In genomic region chr11:46299901-46300300, GRCm38 (mm10) we compare ENCODE assay signal across 19 mouse cellular contexts. TPM values are rescaled to one million over a fixed set of nuclear protein-coding genes. Genes with fewer than 3 reads are reported as not detected.
DNase-seq lines count a peak whose midpoint lies in the region; ATAC-seq and TF ChIP-seq lines count a peak whose summit lies in the region.
"Had no signal": no experiment of that assay in that cellular context is flagged by ENCODE, and none has a peak within 500 bp of the region (broad histone marks: within the 10 kb centered on the region; RNA-seq: fewer than 3 reads in every experiment).

No protein-coding gene starts in this region.

- ATAC-seq in embryonic facial prominence, embryonic 14.5 days (ENCODE audit: low read depth): peak; percentile 24; the same call in 1 of the 2 replicates
- peak; percentile 20; the same call in 1 of the 2 replicates for ATAC-seq in midbrain, postnatal 0 days (ENCODE audit: low FRiP score)
- ATAC-seq in midbrain, embryonic 15.5 days (replicated peaks): no peak
- peak; percentile 15; the same call in 1 of the 2 replicates for ATAC-seq in megakaryocyte progenitor cell, adult 5-6 weeks (replicated peaks; ENCODE audit: poor library complexity)
- no peak for ATAC-seq in heart, embryonic 11.5 days (replicated peaks; ENCODE audit: insufficient number of reproducible peaks, low FRiP score, low TSS enrichment)
- ATAC-seq: forebrain, embryonic 14.5 days; hindbrain, embryonic 16.5 days; inflammation-experienced regulatory T-cells, adult 6 months had no signal

- H3K36me3 ChIP-seq in embryonic facial prominence, embryonic 14.5 days (ENCODE audit: control insufficient read depth, insufficient read depth, low read length): no peaks in the 10 kb centered on the region
- no peaks in the 10 kb centered on the region for H3K36me3 ChIP-seq in embryonic facial prominence, embryonic 10.5 days (replicated peaks)
- H3K36me3 ChIP-seq in midbrain, postnatal 0 days (ENCODE audit: insufficient read depth, low read length): no peaks in the 10 kb centered on the region
- H3K36me3 ChIP-seq in midbrain, embryonic 15.5 days (replicated peaks): no peaks in the 10 kb centered on the region
- peaks cover 0 to 7% of the 10 kb centered on the region in 2 experiments; a peak in 2 of 4 replicates for H3K36me3 ChIP-seq in MEL (ENCODE audit: control insufficient read depth in 1 of 2, insufficient read depth in 2 of 2, low read length in 2 of 2)
- no peaks in the 10 kb centered on the region for H3K36me3 ChIP-seq in heart, embryonic 11.5 days (ENCODE audit: control insufficient read depth, insufficient read depth, low read length)
- H3K36me3 ChIP-seq: embryonic facial prominence, embryonic 13.5 days; forebrain, embryonic 10.5 days; hindbrain, embryonic 12.5 days had no signal

- no peak for TF ChIP-seq POLR2A in MEL (IDR thresholded peaks at IDR 0.05; ENCODE audit: control insufficient read depth in 1 of 2, insufficient read depth in 1 of 2, low read depth in 1 of 2, low read length in 2 of 2, poor library complexity in 1 of 2)

- WGBS in embryonic facial prominence, embryonic 14.5 days: 64% methylated on average over 6 of the region's 6 CpGs
- WGBS in embryonic facial prominence, embryonic 10.5 days: 73% methylated on average over 6 of the region's 6 CpGs
- 25% methylated on average over 6 of the region's 6 CpGs for WGBS in midbrain, postnatal 0 days
- 30% methylated on average over 6 of the region's 6 CpGs for WGBS in midbrain, embryonic 15.5 days
- 70% methylated on average over 6 of the region's 6 CpGs for WGBS in heart, embryonic 11.5 days (ENCODE audit: insufficient replicate concordance)

- H3K79me2 ChIP-seq in MEL (ENCODE audit: control insufficient read depth, insufficient read depth, low read length, poor library complexity): no peaks in the 10 kb centered on the region

- no peaks in the 10 kb centered on the region for H3K9me3 ChIP-seq in embryonic facial prominence, embryonic 14.5 days (ENCODE audit: control insufficient read depth, low read length)
- H3K9me3 ChIP-seq in embryonic facial prominence, embryonic 10.5 days: no peaks in the 10 kb centered on the region
- no peaks in the 10 kb centered on the region for H3K9me3 ChIP-seq in midbrain, postnatal 0 days (ENCODE audit: low read length)
- H3K9me3 ChIP-seq in midbrain, embryonic 15.5 days: no peaks in the 10 kb centered on the region
- H3K9me3 ChIP-seq in MEL (replicated peaks; ENCODE audit: insufficient read depth, low read length): no peaks in the 10 kb centered on the region
- no peaks in the 10 kb centered on the region for H3K9me3 ChIP-seq in heart, embryonic 11.5 days (replicated peaks; ENCODE audit: control insufficient read depth, low read length)
- H3K9me3 ChIP-seq: embryonic facial prominence, embryonic 13.5 days; forebrain, embryonic 10.5 days; hindbrain, embryonic 12.5 days had no signal

- H3K4me1 ChIP-seq in embryonic facial prominence, embryonic 14.5 days (ENCODE audit: control insufficient read depth, insufficient read depth, low read length): no peaks in the 10 kb centered on the region
- H3K4me1 ChIP-seq in embryonic facial prominence, embryonic 10.5 days: peaks cover 10% of the 10 kb centered on the region; the same call in 1 of the 2 replicates
- H3K4me1 ChIP-seq in midbrain, postnatal 0 days (ENCODE audit: insufficient read depth, low read length): no peaks in the 10 kb centered on the region
- peaks cover 25% of the 10 kb centered on the region for H3K4me1 ChIP-seq in midbrain, embryonic 15.5 days
- H3K4me1 ChIP-seq in MEL (ENCODE audit: control insufficient read depth in 1 of 2, insufficient read depth in 2 of 2, low read length in 2 of 2): peaks cover 0 to 10% of the 10 kb centered on the region in 2 experiments; a peak in 2 of 4 replicates
- no peaks in the 10 kb centered on the region for H3K4me1 ChIP-seq in heart, embryonic 11.5 days (ENCODE audit: control insufficient read depth, insufficient read depth, low read length)

- no peak overlapping the region for H3K4me3 ChIP-seq in embryonic facial prominence, embryonic 14.5 days (ENCODE audit: low read depth, low read length)
- no peak overlapping the region for H3K4me3 ChIP-seq in embryonic facial prominence, embryonic 10.5 days
- H3K4me3 ChIP-seq in midbrain, postnatal 0 days (ENCODE audit: low read depth, low read length): no peak overlapping the region
- H3K4me3 ChIP-seq in midbrain, embryonic 15.5 days: no peak overlapping the region
- no peak overlapping the region for H3K4me3 ChIP-seq in MEL (ENCODE audit: control insufficient read depth in 1 of 2, insufficient read depth in 1 of 2, low read depth in 2 of 2, low read length in 2 of 2)
- H3K4me3 ChIP-seq in heart, embryonic 11.5 days (ENCODE audit: low read depth, low read length): no peak overlapping the region
- H3K4me3 ChIP-seq: embryonic facial prominence, embryonic 13.5 days; forebrain, embryonic 10.5 days; hindbrain, embryonic 12.5 days had no signal

- H3K4me2 ChIP-seq in embryonic facial prominence, embryonic 14.5 days (ENCODE audit: low read depth, low read length): no peak overlapping the region
- H3K4me2 ChIP-seq in midbrain, postnatal 0 days (ENCODE audit: low read depth, low read length, poor library complexity, severe bottlenecking): no peak overlapping the region
- H3K4me2 ChIP-seq in midbrain, embryonic 15.5 days: no peak overlapping the region
- H3K4me2 ChIP-seq in heart, embryonic 11.5 days: no peak overlapping the region
- H3K4me2 ChIP-seq: embryonic facial prominence, embryonic 13.5 days; hindbrain, embryonic 12.5 days had no signal

- TF ChIP-seq RAD21 in MEL (IDR thresholded peaks at IDR 0.05; ENCODE audit: low read depth, low read length): no peak

- no peak for DNase-seq in embryonic facial prominence, embryonic 14.5 days (ENCODE audit: low spot score)
- DNase-seq in embryonic facial prominence, embryonic 10.5 days (ENCODE audit: low spot score): no peak
- no peak for DNase-seq in midbrain, postnatal 0 days (ENCODE audit: low spot score)
- DNase-seq in MEL (ENCODE audit: low read depth, low spot score): peak; percentile 30
- DNase-seq: adrenal gland, adult 8-10 months; cerebellum, postnatal 14 days; gastrocnemius, postnatal 36 days; heart, adult 11 months; heart, postnatal 10 days; heart, postnatal 4 days had no signal

- TF ChIP-seq CTCF in midbrain, postnatal 0 days (IDR thresholded peaks at IDR 0.05): no peak
- no peak for TF ChIP-seq CTCF in MEL (IDR thresholded peaks at IDR 0.05 in 2 of 3, conservative IDR thresholded peaks at IDR 0.05 in 1 of 3; ENCODE audit: control insufficient read depth in 1 of 3, insufficient read depth in 1 of 3, low read depth in 2 of 3, low read length in 3 of 3, poor library complexity in 1 of 3, severe bottlenecking in 1 of 3)

- no peak overlapping the region for H3K9ac ChIP-seq in embryonic facial prominence, embryonic 14.5 days (ENCODE audit: low read depth, low read length)
- no peak overlapping the region for H3K9ac ChIP-seq in midbrain, postnatal 0 days (replicated peaks; ENCODE audit: low read length, poor library complexity, severe bottlenecking)
- H3K9ac ChIP-seq in midbrain, embryonic 15.5 days: no peak overlapping the region
- no peak overlapping the region for H3K9ac ChIP-seq in MEL (ENCODE audit: control insufficient read depth, low read depth, low read length, poor library complexity, severe bottlenecking)
- H3K9ac ChIP-seq in heart, embryonic 11.5 days (ENCODE audit: low read depth, low read length): no peak overlapping the region
- H3K9ac ChIP-seq: embryonic facial prominence, embryonic 13.5 days; hindbrain, embryonic 12.5 days had no signal

- no peak overlapping the region for H3K27ac ChIP-seq in embryonic facial prominence, embryonic 14.5 days (replicated peaks; ENCODE audit: low read depth, low read length)
- no peak overlapping the region for H3K27ac ChIP-seq in embryonic facial prominence, embryonic 10.5 days (replicated peaks)
- H3K27ac ChIP-seq in midbrain, postnatal 0 days (ENCODE audit: low read depth, low read length): no peak overlapping the region
- H3K27ac ChIP-seq in midbrain, embryonic 15.5 days: no peak overlapping the region
- H3K27ac ChIP-seq in MEL (ENCODE audit: control insufficient read depth, low read depth, low read length): no peak overlapping the region
- H3K27ac ChIP-seq in heart, embryonic 11.5 days (ENCODE audit: low read depth, low read length): no peak overlapping the region
- H3K27ac ChIP-seq: forebrain, embryonic 10.5 days; hindbrain, embryonic 12.5 days had no signal

- peak; percentile 21 to 63; a peak in 1 of 4 replicates for TF ChIP-seq EP300 in MEL (IDR thresholded peaks at IDR 0.05; ENCODE audit: low read depth in 1 of 2, low read length in 2 of 2)

- H3K27me3 ChIP-seq in embryonic facial prominence, embryonic 14.5 days (replicated peaks; ENCODE audit: control insufficient read depth, insufficient read depth, low read length): no peaks in the 10 kb centered on the region
- H3K27me3 ChIP-seq in embryonic facial prominence, embryonic 10.5 days (replicated peaks; ENCODE audit: low read depth, poor library complexity, severe bottlenecking): no peaks in the 10 kb centered on the region
- no peaks in the 10 kb centered on the region for H3K27me3 ChIP-seq in midbrain, postnatal 0 days (ENCODE audit: insufficient read depth, low read length)
- H3K27me3 ChIP-seq in midbrain, embryonic 15.5 days (replicated peaks): no peaks in the 10 kb centered on the region
- no peaks in the 10 kb centered on the region for H3K27me3 ChIP-seq in MEL (ENCODE audit: control insufficient read depth in 1 of 2, insufficient read depth in 2 of 2, low read length in 2 of 2)
- H3K27me3 ChIP-seq in heart, embryonic 11.5 days (ENCODE audit: control insufficient read depth, insufficient read depth, low read length): no peaks in the 10 kb centered on the region
- H3K27me3 ChIP-seq: embryonic facial prominence, embryonic 13.5 days; hindbrain, embryonic 12.5 days had no signal

TF ChIP-seq in MEL, 35 proteins besides CTCF, POLR2A, EP300 and RAD21 (continues in another document):
- no peak for TF ChIP-seq ZKSCAN1 (IDR thresholded peaks at IDR 0.05; ENCODE audit: low read depth, low read length)
- TF ChIP-seq TCF12 (IDR thresholded peaks at IDR 0.05; ENCODE audit: low read depth, low read length): peak; percentile 75; the same call in 1 of the 2 replicates

RNA-seq across cellular contexts. Expression of gene Cyfip2, which starts 12.8 kb away (rescaled TPM):
- polyA plus RNA-seq in embryonic facial prominence, embryonic 14.5 days (2014; fragmentation: Nextera tagmentation; extraction: Ambion mirVana): 13.4 TPM in 2 replicates
- polyA plus RNA-seq in embryonic facial prominence, embryonic 10.5 days (2016; fragmentation: Nextera tagmentation; extraction: Ambion mirVana): 17.4 and 18.3 TPM in 2 replicates
- 133 and 141 TPM in 2 replicates for total RNA-seq in midbrain, postnatal 0 days (2014; rRNA removed)
- 79.4 and 83.7 TPM in 2 replicates for polyA plus RNA-seq in midbrain, postnatal 0 days (2015; fragmentation: Nextera tagmentation; extraction: Ambion mirVana)
- 97.6 and 104 TPM in 2 replicates for polyA plus RNA-seq in midbrain, embryonic 15.5 days (2015; fragmentation: Nextera tagmentation; extraction: Ambion mirVana)
- total RNA-seq in MEL (2012; rRNA removed): 9.9 and 13.7 TPM in 2 replicates
- polyA plus RNA-seq in MEL (2012; ENCODE audit: insufficient read depth in 1 of 2, insufficient read length in 2 of 2, low read depth in 1 of 2, low replicate concordance in 2 of 2, missing spikeins in 1 of 2): 10 to 100 TPM; 18.9 to 31.8 TPM
- 121 and 122 TPM in 2 replicates for total RNA-seq in megakaryocyte progenitor cell, adult 5-6 weeks (2015)
- 48.6 and 53.3 TPM in 2 replicates for total RNA-seq in megakaryocyte progenitor cell, adult 5-6 weeks (2017)
- 5.6 and 5.7 TPM in 2 replicates for polyA plus RNA-seq in heart, embryonic 11.5 days (2014; fragmentation: Nextera tagmentation; extraction: Ambion mirVana)

Comparison
In these comparisons a context has a peak if more than half of its experiments do, and no peak if none do; other contexts are left out.
1. ATAC-seq: peak in embryonic facial prominence, embryonic 14.5 days (single experiment), midbrain, postnatal 0 days (single experiment) and megakaryocyte progenitor cell, adult 5-6 weeks (single experiment); none in midbrain, embryonic 15.5 days (single experiment) and heart, embryonic 11.5 days (single experiment).